Mouse (Mus musculus) heart, postnatal 0 days (tissue): Measurements from ENCODE around the gene Olfr1183.

Experiments
- CTCF ChIP-seq: IDR thresholded peaks from 2 replicates; pipeline ENCODE4 v1.5.1; 2016; ENCODE audit warnings: antibody characterized with exemption, control low read depth, low read depth
- EP300 ChIP-seq: IDR thresholded peaks from 2 replicates; pipeline ENCODE4 v1.6.1; 2016; ENCODE audit warnings: antibody characterized with exemption, low read depth

DNA sequence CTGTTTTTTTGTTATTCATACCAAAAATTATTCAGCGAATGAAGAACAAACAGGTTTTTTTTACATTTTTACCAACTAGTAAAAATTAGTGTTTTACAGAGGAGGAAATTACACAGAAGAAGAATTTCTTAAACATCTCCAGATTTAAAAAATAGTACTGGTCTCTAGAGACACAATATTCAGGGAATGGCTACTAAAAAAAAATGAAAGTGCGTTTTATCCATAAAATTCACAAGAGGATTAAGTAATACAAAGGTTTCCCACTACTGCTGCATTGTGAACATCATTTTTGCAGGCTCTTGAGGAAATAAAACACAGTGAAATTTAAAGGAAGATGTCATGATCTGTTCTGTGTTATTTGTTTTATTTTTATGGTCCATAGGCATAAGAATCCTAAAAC, 28.6 kb downstream of the Olfr1183 start, which contains the start of gene Olfr1184:
- TF ChIP-seq CTCF, result no peak
- no peak for TF ChIP-seq EP300
